Mouse (Mus musculus) stomach, embryonic 15.5 days (tissue): ENCODE measurements at regions not wholly inside any gene's neighbourhood (a gene's known extent, or its start where the extent isn't known, plus 50 kb on each side); places are given as distances from the start of the nearest gene placed in this dataset.

Source experiments
- ATAC-seq: fragments of 200-750 bp; cut with Nextera tagmentation; 2 replicates; pipeline ENCODE4 v1.8.0; 2017; ENCODE audit warnings: low read depth, moderate number of reproducible peaks, moderate TSS enrichment; ENCODE audit not compliant: insufficient read depth, low FRiP score
- H3K27ac ChIP-seq: fragments of 300-500 bp; sonication (generic); 2 replicates; pipeline ENCODE4 v1.5.1; 2015; ENCODE audit warnings: mild to moderate bottlenecking, inconsistent platforms
- H3K27me3 ChIP-seq: fragments of 300-500 bp; sonication (generic); replicated peaks from 2 replicates; pipeline ENCODE4 v1.6.1; 2015; ENCODE audit warnings: inconsistent platforms
- H3K36me3 ChIP-seq: fragments of 300-500 bp; sonication (generic); 2 replicates; pipeline ENCODE4 v1.6.1; 2015; ENCODE audit warnings: inconsistent platforms
- H3K4me1 ChIP-seq: fragments of 300-500 bp; sonication (generic); 2 replicates; pipeline ENCODE4 v1.6.1; 2015; ENCODE audit warnings: inconsistent platforms
- H3K4me2 ChIP-seq: fragments of 300-500 bp; sonication (generic); 2 replicates; pipeline ENCODE4 v1.6.1; 2015; ENCODE audit warnings: mild to moderate bottlenecking, inconsistent platforms
- H3K4me3 ChIP-seq: fragments of 300-500 bp; sonication (generic); replicated peaks from 2 replicates; pipeline ENCODE4 v1.5.1; 2015; ENCODE audit warnings: inconsistent platforms
- H3K9ac ChIP-seq: fragments of 300-500 bp; sonication (generic); 2 replicates; pipeline ENCODE4 v1.6.1; 2015; ENCODE audit warnings: inconsistent platforms
- H3K9me3 ChIP-seq: fragments of 300-500 bp; sonication (generic); 2 replicates; pipeline ENCODE4 v1.6.1; 2016; ENCODE audit warnings: inconsistent platforms
- WGBS: fragments of 180-500 bp; shearing (Covaris S2); methylation state at CpG from one replicate; pipeline ENCODE4 v1.1.7; 2015; 5-methylcytosine and 5-hydroxymethylcytosine counted together

GRCm38 (mm10) chr9:30649392-30650054 lies 222.6 kb downstream of the Snx19 start:
- no peak for ATAC-seq

GRCm38 (mm10) chr9:30633741-30634470 lies 207.0 kb downstream of the Snx19 start:
- Histone ChIP-seq H3K4me1 (peaks cover 8% of the 10 kb centered on the region; the same call in 1 of the 2 replicates), H3K27ac (no peak overlapping the region), H3K9ac (no peak overlapping the region), H3K4me2 (no peak overlapping the region), H3K36me3 (no peaks in the 10 kb centered on the region), H3K4me3 (no peak overlapping the region), H3K27me3 (no peaks in the 10 kb centered on the region), H3K9me3 (no peaks in the 10 kb centered on the region)
- ATAC-seq = no peak
- 61% methylated on average over 10 of the region's 10 CpGs for WGBS

More at GRCm38 (mm10) chr9:30649392-30650054, 222.6 kb downstream of the Snx19 start:
- 81% methylated on average over 13 of the region's 13 CpGs for WGBS
- no peak overlapping the region for H3K9ac ChIP-seq
- H3K4me3 ChIP-seq = no peak overlapping the region
- H3K36me3 ChIP-seq = no peaks in the 10 kb centered on the region
- no peak overlapping the region for H3K4me2 ChIP-seq
- H3K27ac ChIP-seq = no peak overlapping the region
- no peaks in the 10 kb centered on the region for H3K27me3 ChIP-seq
- no peaks in the 10 kb centered on the region for H3K4me1 ChIP-seq
- no peaks in the 10 kb centered on the region for H3K9me3 ChIP-seq

GRCm38 (mm10) chr9:30632164-30633146 lies 205.5 kb downstream of the Snx19 start:
- Histone ChIP-seq H3K9me3 (no peaks in the 10 kb centered on the region), H3K4me3 (no peak overlapping the region), H3K36me3 (no peaks in the 10 kb centered on the region), H3K27me3 (no peaks in the 10 kb centered on the region), H3K4me2 (no peak overlapping the region), H3K4me1 (peaks cover 8% of the 10 kb centered on the region; the same call in 1 of the 2 replicates), H3K27ac (peak overlapping the region; percentile 44; the same call in 1 of the 2 replicates), H3K9ac (no peak overlapping the region)
- 23% methylated on average over 6 of the region's 6 CpGs for WGBS
- peak; percentile 65; the same call in 1 of the 2 replicates for ATAC-seq

- H3K4me3 ChIP-seq = no peak overlapping the region
- no peaks in the 10 kb centered on the region for H3K36me3 ChIP-seq
- H3K4me2 ChIP-seq = no peak overlapping the region
- H3K9ac ChIP-seq = no peak overlapping the region
- no peaks in the 10 kb centered on the region for H3K27me3 ChIP-seq
- 79% methylated on average over 8 of the region's 8 CpGs for WGBS
- H3K9me3 ChIP-seq = no peaks in the 10 kb centered on the region
- no peaks in the 10 kb centered on the region for H3K4me1 ChIP-seq
- no peak for ATAC-seq
- no peak overlapping the region for H3K27ac ChIP-seq
These were observed 198.7 kb downstream of the Snx19 start for GRCm38 (mm10) chr9:30625635-30626034.

- Histone ChIP-seq H3K27me3 (no peaks in the 10 kb centered on the region), H3K36me3 (no peaks in the 10 kb centered on the region), H3K4me1 (no peaks in the 10 kb centered on the region), H3K27ac (no peak overlapping the region), H3K9ac (no peak overlapping the region), H3K4me2 (no peak overlapping the region), H3K9me3 (no peaks in the 10 kb centered on the region), H3K4me3 (no peak overlapping the region)
- WGBS = 75% methylated on average over 3 of the region's 3 CpGs
- no peak for ATAC-seq
These were observed 198.2 kb downstream of the Snx19 start for GRCm38 (mm10) chr9:30625090-30625489.

- no peaks in the 10 kb centered on the region for H3K27me3 ChIP-seq
- no peaks in the 10 kb centered on the region for H3K36me3 ChIP-seq
- 73% methylated on average over 5 of the region's 5 CpGs for WGBS
- H3K9me3 ChIP-seq = no peaks in the 10 kb centered on the region
- no peak overlapping the region for H3K27ac ChIP-seq
- ATAC-seq = no peak
- H3K4me2 ChIP-seq = no peak overlapping the region
- H3K4me1 ChIP-seq = no peaks in the 10 kb centered on the region
- no peak overlapping the region for H3K4me3 ChIP-seq
- H3K9ac ChIP-seq = no peak overlapping the region
These were observed 197.6 kb downstream of the Snx19 start for GRCm38 (mm10) chr9:30624481-30624880.

GRCm38 (mm10) chr9:30619325-30619724 lies 192.4 kb downstream of the Snx19 start:
- Histone ChIP-seq H3K36me3 (no peaks in the 10 kb centered on the region), H3K4me2 (no peak overlapping the region), H3K27ac (no peak overlapping the region), H3K9ac (no peak overlapping the region), H3K4me1 (no peaks in the 10 kb centered on the region), H3K9me3 (no peaks in the 10 kb centered on the region), H3K27me3 (no peaks in the 10 kb centered on the region), H3K4me3 (no peak overlapping the region)
- ATAC-seq = no peak
- WGBS = 90% methylated on average over 2 of the region's 2 CpGs

GRCm38 (mm10) chr9:30618181-30618580 lies 191.3 kb downstream of the Snx19 start:
- H3K27ac ChIP-seq = no peak overlapping the region
- H3K36me3 ChIP-seq = no peaks in the 10 kb centered on the region
- WGBS = 89% methylated on average over 2 of the region's 2 CpGs
- H3K4me3 ChIP-seq = no peak overlapping the region
- H3K4me1 ChIP-seq = no peaks in the 10 kb centered on the region
- H3K27me3 ChIP-seq = no peaks in the 10 kb centered on the region
- H3K4me2 ChIP-seq = no peak overlapping the region
- no peak overlapping the region for H3K9ac ChIP-seq
- no peak for ATAC-seq
- no peaks in the 10 kb centered on the region for H3K9me3 ChIP-seq

GRCm38 (mm10) chr9:30613715-30614114 lies 186.8 kb downstream of the Snx19 start:
- no peak overlapping the region for H3K9ac ChIP-seq

GRCm38 (mm10) chr9:30613003-30613552 lies 186.2 kb downstream of the Snx19 start:
- Histone ChIP-seq H3K27ac (no peak overlapping the region), H3K36me3 (no peaks in the 10 kb centered on the region), H3K4me3 (no peak overlapping the region), H3K4me1 (0 out of 2 replicates have a peak, but pooled peaks cover 2% of the 10 kb centered on the region), H3K4me2 (no peak overlapping the region), H3K9ac (no peak overlapping the region), H3K27me3 (no peaks in the 10 kb centered on the region), H3K9me3 (no peaks in the 10 kb centered on the region)
- ATAC-seq = no peak
- 76% methylated on average over 5 of the region's 5 CpGs for WGBS

More at GRCm38 (mm10) chr9:30613715-30614114, 186.8 kb downstream of the Snx19 start:
- 75% methylated on average over 6 of the region's 6 CpGs for WGBS
- Histone ChIP-seq H3K4me3 (no peak overlapping the region), H3K27me3 (no peaks in the 10 kb centered on the region), H3K4me1 (0 out of 2 replicates have a peak, but pooled peaks cover 2% of the 10 kb centered on the region), H3K9me3 (no peaks in the 10 kb centered on the region), H3K4me2 (no peak overlapping the region), H3K27ac (no peak overlapping the region), H3K36me3 (no peaks in the 10 kb centered on the region)
- no peak for ATAC-seq

- no peaks in the 10 kb centered on the region for H3K36me3 ChIP-seq
- no peak for ATAC-seq
- H3K4me1 ChIP-seq = 0 out of 2 replicates have a peak, but pooled peaks cover 2% of the 10 kb centered on the region
- no peak overlapping the region for H3K9ac ChIP-seq
- H3K4me3 ChIP-seq = no peak overlapping the region
- 54% methylated on average over 7 of the region's 7 CpGs for WGBS
- H3K9me3 ChIP-seq = no peaks in the 10 kb centered on the region
- no peak overlapping the region for H3K4me2 ChIP-seq
- no peaks in the 10 kb centered on the region for H3K27me3 ChIP-seq
- no peak overlapping the region; the same call in 1 of the 2 replicates for H3K27ac ChIP-seq
These were observed 183.4 kb downstream of the Snx19 start for GRCm38 (mm10) chr9:30610328-30610727.
